In genomic region chr2:84476131-84476530, GRCm38 (mm10) we compare ENCODE assay signal across 10 mouse cellular contexts. TPM values are rescaled to one million over a fixed set of nuclear protein-coding genes. Genes with fewer than 3 reads are reported as not detected.
DNase-seq lines count a peak whose midpoint lies in the region; ATAC-seq and TF ChIP-seq lines count a peak whose summit lies in the region.
"Had no signal": no experiment of that assay in that cellular context is flagged by ENCODE, and none has a peak within 500 bp of the region (broad histone marks: within the 10 kb centered on the region; RNA-seq: fewer than 3 reads in every experiment).

No protein-coding gene starts in this region.

- peak overlapping the region; percentile 64 for H3K9ac ChIP-seq in heart, adult 2 months (ENCODE audit: low read depth, low read length)
- no peak overlapping the region for H3K9ac ChIP-seq in neural tube, embryonic 11.5 days (ENCODE audit: low read length)
- no peak overlapping the region for H3K9ac ChIP-seq in intestine, postnatal 0 days (ENCODE audit: low read depth, low read length)
- no peak overlapping the region for H3K9ac ChIP-seq in stomach, embryonic 15.5 days

- peaks cover 13% of the 10 kb centered on the region for H3K36me3 ChIP-seq in heart, adult 2 months (ENCODE audit: control insufficient read depth, insufficient read depth, low read length)
- H3K36me3 ChIP-seq in neural tube, embryonic 11.5 days (ENCODE audit: control insufficient read depth, insufficient read depth, low read length): no peaks in the 10 kb centered on the region
- peaks cover 5% of the 10 kb centered on the region; the same call in 1 of the 2 replicates for H3K36me3 ChIP-seq in intestine, postnatal 0 days (ENCODE audit: control insufficient read depth, insufficient read depth)
- H3K36me3 ChIP-seq in stomach, embryonic 15.5 days: no peaks in the 10 kb centered on the region

- peak overlapping the region; percentile 51 for H3K4me3 ChIP-seq in heart, adult 2 months
- peak overlapping the region; percentile 12 for H3K4me3 ChIP-seq in neural tube, embryonic 11.5 days (ENCODE audit: low read depth, low read length)
- H3K4me3 ChIP-seq in intestine, postnatal 0 days (ENCODE audit: low read depth, low read length): peak overlapping the region; percentile 23
- H3K4me3 ChIP-seq in stomach, embryonic 15.5 days (replicated peaks): peak overlapping the region; percentile 38

- no peak for TF ChIP-seq POLR2A in heart, adult 2 months (IDR thresholded peaks at IDR 0.05; ENCODE audit: insufficient read depth, low read depth, low read length)

- no peak for DNase-seq in heart, adult 2 months
- no peak for DNase-seq in heart, adult 8-10 months (ENCODE audit: low spot score)
- no peak for DNase-seq in neural tube, embryonic 11.5 days (ENCODE audit: low spot score)
- no peak for DNase-seq in neural tube, embryonic 10.5 days (ENCODE audit: extremely low spot score, low spot score)
- no peak for DNase-seq in frontal cortex, postnatal 14 days (ENCODE audit: low spot score in 2 of 2)
- DNase-seq in layer of hippocampus, postnatal 25 days (ENCODE audit: extremely low spot score in 1 of 2, low spot score in 1 of 2): no peak
- DNase-seq: left cerebral cortex, postnatal 4 days had no signal

- TF ChIP-seq CTCF in heart, adult 2 months (IDR thresholded peaks at IDR 0.05): no peak
- no peak for TF ChIP-seq CTCF in intestine, postnatal 0 days (IDR thresholded peaks at IDR 0.05; ENCODE audit: low read depth)

- 2% methylated on average over 3 of the region's 3 CpGs for WGBS in heart, adult 2 months
- WGBS in neural tube, embryonic 11.5 days: 45% methylated on average over 3 of the region's 3 CpGs
- WGBS in intestine, postnatal 0 days: 18% methylated on average over 3 of the region's 3 CpGs
- WGBS in stomach, embryonic 15.5 days: 15% methylated on average over 3 of the region's 3 CpGs

- no peaks in the 10 kb centered on the region for H3K9me3 ChIP-seq in neural tube, embryonic 11.5 days (ENCODE audit: control insufficient read depth, low read length)
- H3K9me3 ChIP-seq in intestine, postnatal 0 days (ENCODE audit: control insufficient read depth): no peaks in the 10 kb centered on the region
- H3K9me3 ChIP-seq in stomach, embryonic 15.5 days: no peaks in the 10 kb centered on the region

- H3K27me3 ChIP-seq in heart, adult 2 months (ENCODE audit: control insufficient read depth, insufficient read depth, low read length): no peaks in the 10 kb centered on the region
- no peaks in the 10 kb centered on the region for H3K27me3 ChIP-seq in neural tube, embryonic 11.5 days (ENCODE audit: control insufficient read depth, insufficient read depth, low read length)
- no peaks in the 10 kb centered on the region for H3K27me3 ChIP-seq in intestine, postnatal 0 days (replicated peaks; ENCODE audit: control insufficient read depth, insufficient read depth, low read length)
- H3K27me3 ChIP-seq in stomach, embryonic 15.5 days (replicated peaks): no peaks in the 10 kb centered on the region

- intact Hi-C loops in heart, adult 2 months (cut with DNase I): no loop called here

- no peak for TF ChIP-seq EP300 in heart, adult 2 months (IDR thresholded peaks at IDR 0.05; ENCODE audit: insufficient read depth, low read depth, low read length)

- H3K79me2 ChIP-seq in heart, adult 2 months (replicated peaks; ENCODE audit: control insufficient read depth, insufficient read depth, low read length): no peaks in the 10 kb centered on the region

- peak overlapping the region; percentile 25 for H3K4me2 ChIP-seq in neural tube, embryonic 11.5 days (ENCODE audit: low read depth)
- peak overlapping the region; percentile 60 for H3K4me2 ChIP-seq in intestine, postnatal 0 days (replicated peaks; ENCODE audit: low read depth)
- H3K4me2 ChIP-seq in stomach, embryonic 15.5 days: peak overlapping the region; percentile 53

- peak overlapping the region; percentile 75 for H3K27ac ChIP-seq in heart, adult 2 months
- H3K27ac ChIP-seq in neural tube, embryonic 11.5 days (ENCODE audit: low read depth, low read length): no peak overlapping the region
- no peak overlapping the region; the same call in 1 of the 2 replicates for H3K27ac ChIP-seq in intestine, postnatal 0 days (ENCODE audit: low read depth, low read length)
- H3K27ac ChIP-seq in stomach, embryonic 15.5 days: peak overlapping the region; percentile 49

- peaks cover 12% of the 10 kb centered on the region for H3K4me1 ChIP-seq in heart, adult 2 months (ENCODE audit: control insufficient read depth, insufficient read depth, low read length)
- H3K4me1 ChIP-seq in neural tube, embryonic 11.5 days (ENCODE audit: control insufficient read depth, insufficient read depth, low read length): no peaks in the 10 kb centered on the region
- no peaks in the 10 kb centered on the region for H3K4me1 ChIP-seq in intestine, postnatal 0 days (replicated peaks; ENCODE audit: control insufficient read depth, insufficient read depth, low read length)
- H3K4me1 ChIP-seq in stomach, embryonic 15.5 days: no peaks in the 10 kb centered on the region

- no peak for ATAC-seq in neural tube, embryonic 11.5 days (ENCODE audit: insufficient read depth, low FRiP score, low TSS enrichment)
- ATAC-seq in intestine, postnatal 0 days: no peak
- ATAC-seq in stomach, embryonic 15.5 days (ENCODE audit: insufficient read depth, low FRiP score, low read depth): no peak
- ATAC-seq: forebrain, embryonic 16.5 days had no signal

RNA-seq across cellular contexts. Expression of gene Tfpi, which starts 0.4 kb away (rescaled TPM):
- 10 to 100 TPM; 54.1 to 56.9 TPM for total RNA-seq in heart, adult 2 months (2021)
- 19.9 and 56.8 TPM in 2 replicates for polyA plus RNA-seq in heart, adult 2 months (2012; rRNA removed)
- 10 to 100 TPM; 39.5 to 67.3 (median 48.9) TPM for total RNA-seq in heart, adult 8-10 months (2022)
- polyA plus RNA-seq in neural tube, embryonic 11.5 days (2014; fragmentation: Nextera tagmentation; extraction: Ambion mirVana): 24.5 and 27.0 TPM in 2 replicates
- 31.3 and 33.4 TPM in 2 replicates for polyA plus RNA-seq in intestine, postnatal 0 days (2015; fragmentation: Nextera tagmentation; extraction: Ambion mirVana)
- polyA plus RNA-seq in stomach, embryonic 15.5 days (2015; fragmentation: Nextera tagmentation; extraction: Ambion mirVana): 44.2 and 47.4 TPM in 2 replicates
- total RNA-seq in layer of hippocampus, postnatal 25 days (2021): 1 to 10 TPM; 3.1 to 3.3 TPM

RNA-seq across cellular contexts. Expression of gene Calcrl, which starts 50.9 kb away (rescaled TPM):
- total RNA-seq in heart, adult 2 months (2021): 10 to 100 TPM; 23.2 to 25.6 TPM
- polyA plus RNA-seq in heart, adult 2 months (2012; rRNA removed): 8.2 and 13.9 TPM in 2 replicates
- 10 to 100 TPM; 18.9 to 25.4 (median 24.4) TPM for total RNA-seq in heart, adult 8-10 months (2022)
- polyA plus RNA-seq in neural tube, embryonic 11.5 days (2014; fragmentation: Nextera tagmentation; extraction: Ambion mirVana): 19.4 and 21.3 TPM in 2 replicates
- polyA plus RNA-seq in intestine, postnatal 0 days (2015; fragmentation: Nextera tagmentation; extraction: Ambion mirVana): 14.2 TPM in 2 replicates
- polyA plus RNA-seq in stomach, embryonic 15.5 days (2015; fragmentation: Nextera tagmentation; extraction: Ambion mirVana): 33.8 and 38.3 TPM in 2 replicates
- 1 to 10 TPM; 9.0 to 9.1 TPM for total RNA-seq in layer of hippocampus, postnatal 25 days (2021)

Comparison
In these comparisons a context has a peak if more than half of its experiments do, and no peak if none do; other contexts are left out.
1. H3K27ac ChIP-seq: peak in heart, adult 2 months (single experiment) and stomach, embryonic 15.5 days (single experiment); none in neural tube, embryonic 11.5 days (single experiment) and intestine, postnatal 0 days (single experiment).
2. Peak in every context shown above with its lines, with median percentiles within 50 percentile points of each other: H3K4me3 ChIP-seq and H3K4me2 ChIP-seq.